8 mouse cellular contexts compared by ENCODE assay signal in the genomic region with DNA sequence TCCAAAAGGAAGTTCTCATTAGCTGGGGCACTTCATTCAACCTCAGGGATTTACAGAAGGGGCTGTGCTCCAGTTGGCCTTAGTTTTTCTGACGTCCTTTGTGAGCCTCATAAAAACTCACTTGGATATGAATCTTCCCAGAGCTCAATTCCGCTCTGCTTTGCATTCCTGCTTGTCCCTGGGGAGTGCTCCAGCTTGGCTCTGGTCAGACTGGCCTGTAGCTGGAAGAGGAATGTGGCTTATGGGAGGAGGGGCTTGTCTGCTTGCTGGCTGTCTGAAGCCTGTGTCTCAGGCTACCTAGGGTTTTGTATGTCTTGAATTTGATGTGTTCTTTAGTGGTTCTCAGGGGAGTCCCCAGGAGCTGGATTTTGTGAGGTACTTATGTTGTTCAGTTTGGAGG. TPM values are rescaled to one million over a fixed set of nuclear protein-coding genes. Genes with fewer than 3 reads are reported as not detected.
DNase-seq lines count a peak whose midpoint lies in the region; ATAC-seq lines count a peak whose summit lies in the region.

No protein-coding gene starts in this region.

- 0 out of 2 replicates have a peak overlapping the region, but pooled peaks have one; percentile 31 for H3K27ac ChIP-seq in forebrain, embryonic 12.5 days
- H3K27ac ChIP-seq in forebrain, embryonic 16.5 days (ENCODE audit: low read length), result no peak overlapping the region
- peak overlapping the region; percentile 62; the same call in 1 of the 2 replicates for H3K27ac ChIP-seq in embryonic facial prominence, embryonic 11.5 days (replicated peaks; ENCODE audit: low read depth, low read length)
- H3K27ac ChIP-seq in limb, embryonic 10.5 days, result peak overlapping the region; percentile 89

- WGBS in forebrain, embryonic 12.5 days, result 15% methylated on average over 2 of the region's 2 CpGs
- WGBS in forebrain, embryonic 16.5 days, result 8% methylated on average over 2 of the region's 2 CpGs
- WGBS in embryonic facial prominence, embryonic 11.5 days, result 4% methylated on average over 2 of the region's 2 CpGs
- WGBS in limb, embryonic 10.5 days, result 9% methylated on average over 2 of the region's 2 CpGs

- H3K4me2 ChIP-seq in forebrain, embryonic 12.5 days, result no peak overlapping the region
- no peak overlapping the region for H3K4me2 ChIP-seq in forebrain, embryonic 16.5 days (ENCODE audit: low read length)
- H3K4me2 ChIP-seq in embryonic facial prominence, embryonic 11.5 days (ENCODE audit: low read depth, low read length), result no peak overlapping the region; the same call in 1 of the 2 replicates

- H3K9me3 ChIP-seq in forebrain, embryonic 12.5 days, result no peaks in the 10 kb centered on the region
- no peaks in the 10 kb centered on the region for H3K9me3 ChIP-seq in forebrain, embryonic 16.5 days (ENCODE audit: control insufficient read depth, low read length)
- no peaks in the 10 kb centered on the region for H3K9me3 ChIP-seq in embryonic facial prominence, embryonic 11.5 days (replicated peaks; ENCODE audit: control insufficient read depth, low read length)
- no peaks in the 10 kb centered on the region for H3K9me3 ChIP-seq in limb, embryonic 10.5 days (replicated peaks)

- ATAC-seq in forebrain, embryonic 12.5 days (ENCODE audit: low FRiP score), result peak; percentile 57; the same call in 1 of the 2 replicates
- no peak for ATAC-seq in forebrain, embryonic 16.5 days
- ATAC-seq in embryonic facial prominence, embryonic 11.5 days (replicated peaks; ENCODE audit: insufficient number of reproducible peaks, low FRiP score, low TSS enrichment, low read depth), result peak; percentile 92

- H3K4me1 ChIP-seq in forebrain, embryonic 12.5 days, result peaks cover 14% of the 10 kb centered on the region
- no peaks in the 10 kb centered on the region for H3K4me1 ChIP-seq in forebrain, embryonic 16.5 days (replicated peaks; ENCODE audit: control insufficient read depth, insufficient read depth, low read length)
- peaks cover 5% of the 10 kb centered on the region for H3K4me1 ChIP-seq in embryonic facial prominence, embryonic 11.5 days (ENCODE audit: control insufficient read depth, insufficient read depth, low read length)
- peaks cover 20% of the 10 kb centered on the region for H3K4me1 ChIP-seq in limb, embryonic 10.5 days

- H3K4me3 ChIP-seq in forebrain, embryonic 12.5 days (replicated peaks), result no peak overlapping the region
- H3K4me3 ChIP-seq in forebrain, embryonic 16.5 days (replicated peaks; ENCODE audit: low read length), result no peak overlapping the region
- no peak overlapping the region for H3K4me3 ChIP-seq in embryonic facial prominence, embryonic 11.5 days (ENCODE audit: low read depth, low read length)
- H3K4me3 ChIP-seq in limb, embryonic 10.5 days, result no peak overlapping the region

- peak; percentile 77 for DNase-seq in embryonic facial prominence, embryonic 11.5 days (ENCODE audit: low spot score)
- peak; percentile 71 to 72 for DNase-seq in heart, postnatal 10 days
- peak; percentile 59 for DNase-seq in limb, embryonic 10.5 days (ENCODE audit: low spot score)
- peak; percentile 23 for DNase-seq in retina, postnatal 1 day
- no peak for DNase-seq in layer of hippocampus, adult 9-10 months (ENCODE audit: low spot score)
- DNase-seq in thymus, postnatal 14 days, result no peak

- H3K27me3 ChIP-seq in forebrain, embryonic 12.5 days, result no peaks in the 10 kb centered on the region
- no peaks in the 10 kb centered on the region for H3K27me3 ChIP-seq in forebrain, embryonic 16.5 days (replicated peaks; ENCODE audit: control insufficient read depth, insufficient read depth, low read length)
- no peaks in the 10 kb centered on the region for H3K27me3 ChIP-seq in embryonic facial prominence, embryonic 11.5 days (ENCODE audit: control insufficient read depth, insufficient read depth, low read length)
- no peaks in the 10 kb centered on the region for H3K27me3 ChIP-seq in limb, embryonic 10.5 days (ENCODE audit: low read depth, poor library complexity, severe bottlenecking)

- H3K36me3 ChIP-seq in forebrain, embryonic 12.5 days (replicated peaks), result no peaks in the 10 kb centered on the region
- no peaks in the 10 kb centered on the region for H3K36me3 ChIP-seq in forebrain, embryonic 16.5 days (ENCODE audit: control insufficient read depth, insufficient read depth)
- H3K36me3 ChIP-seq in embryonic facial prominence, embryonic 11.5 days (replicated peaks; ENCODE audit: control insufficient read depth, insufficient read depth, low read depth, low read length), result no peaks in the 10 kb centered on the region
- no peaks in the 10 kb centered on the region for H3K36me3 ChIP-seq in limb, embryonic 10.5 days

- intact Hi-C loops in heart, postnatal 10 days (cut with DNase I), result no loop called here

- H3K9ac ChIP-seq in forebrain, embryonic 12.5 days, result no peak overlapping the region
- H3K9ac ChIP-seq in forebrain, embryonic 16.5 days (replicated peaks; ENCODE audit: low read depth, low read length), result no peak overlapping the region
- no peak overlapping the region for H3K9ac ChIP-seq in embryonic facial prominence, embryonic 11.5 days (replicated peaks; ENCODE audit: low read length)

RNA-seq across cellular contexts. Expression of a gene that starts 36.4 kb away (rescaled TPM):
- 195 and 207 TPM in 2 replicates for polyA plus RNA-seq in forebrain, embryonic 12.5 days (2016; fragmentation: Nextera tagmentation; extraction: Ambion mirVana)
- 106 and 127 TPM in 2 replicates for polyA plus RNA-seq in forebrain, embryonic 16.5 days (2015; fragmentation: Nextera tagmentation; extraction: Ambion mirVana)
- polyA plus RNA-seq in embryonic facial prominence, embryonic 11.5 days (2014; fragmentation: Nextera tagmentation; extraction: Ambion mirVana), result 143 and 166 TPM in 2 replicates
- total RNA-seq in heart, postnatal 10 days (2021), result 100 to 1,000 TPM in 1 of 2 experiments, 10 to 100 TPM in 1; 96.3 to 108 TPM
- polyA plus RNA-seq in limb, embryonic 10.5 days (2016; fragmentation: Nextera tagmentation; extraction: Ambion mirVana), result 65.6 and 83.7 TPM in 2 replicates

Comparison
In these comparisons a context has a peak if more than half of its experiments do, and no peak if none do; other contexts are left out.
1. DNase-seq: peak in embryonic facial prominence, embryonic 11.5 days (single experiment), heart, postnatal 10 days (2 of 2), limb, embryonic 10.5 days (single experiment) and retina, postnatal 1 day (single experiment); none in layer of hippocampus, adult 9-10 months (single experiment) and thymus, postnatal 14 days (single experiment).